Mouse (Mus musculus): ENCODE measurements around the gene 5730596B20Rik.

The 5730596B20Rik gene

DNA sequence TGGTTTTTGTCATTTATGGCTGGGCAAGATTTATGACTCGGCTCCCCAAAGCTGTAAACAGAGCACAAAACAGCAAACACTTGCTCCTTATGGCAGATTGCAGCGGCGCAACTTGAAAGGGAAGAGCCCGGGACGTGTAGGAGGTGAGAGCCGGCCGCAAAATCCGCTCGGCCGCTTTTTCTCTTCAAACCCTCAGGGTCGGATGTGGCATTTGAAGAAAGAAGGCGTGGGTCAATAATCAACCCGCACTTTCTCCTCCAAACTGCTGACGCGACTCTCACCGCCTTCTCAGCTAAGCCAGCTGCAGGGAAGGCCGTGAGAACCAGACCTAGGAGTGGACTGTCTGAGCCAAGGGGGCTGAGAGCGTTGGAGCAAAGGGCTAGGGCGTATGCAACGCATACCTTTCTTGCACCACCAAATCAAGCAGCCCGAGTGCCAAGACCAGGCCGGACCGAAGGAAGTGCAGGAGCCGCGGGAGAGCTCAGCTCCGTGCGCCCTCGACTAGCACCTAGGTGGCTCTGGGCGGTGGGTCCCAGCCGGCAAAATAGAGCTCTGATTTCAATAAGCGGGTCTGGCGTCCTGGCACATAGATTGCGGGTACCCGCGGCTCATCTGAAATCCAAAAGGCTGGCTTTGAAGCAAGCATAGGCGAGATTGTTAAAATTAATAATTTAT lies at the start of gene 5730596B20Rik:
Gene 5730596B20Rik (plus strand): TSS at position 438 of the 675 bp plus-strand sequence.
- DNase-seq (ENCODE audit: low spot score), result no peak

DNA sequence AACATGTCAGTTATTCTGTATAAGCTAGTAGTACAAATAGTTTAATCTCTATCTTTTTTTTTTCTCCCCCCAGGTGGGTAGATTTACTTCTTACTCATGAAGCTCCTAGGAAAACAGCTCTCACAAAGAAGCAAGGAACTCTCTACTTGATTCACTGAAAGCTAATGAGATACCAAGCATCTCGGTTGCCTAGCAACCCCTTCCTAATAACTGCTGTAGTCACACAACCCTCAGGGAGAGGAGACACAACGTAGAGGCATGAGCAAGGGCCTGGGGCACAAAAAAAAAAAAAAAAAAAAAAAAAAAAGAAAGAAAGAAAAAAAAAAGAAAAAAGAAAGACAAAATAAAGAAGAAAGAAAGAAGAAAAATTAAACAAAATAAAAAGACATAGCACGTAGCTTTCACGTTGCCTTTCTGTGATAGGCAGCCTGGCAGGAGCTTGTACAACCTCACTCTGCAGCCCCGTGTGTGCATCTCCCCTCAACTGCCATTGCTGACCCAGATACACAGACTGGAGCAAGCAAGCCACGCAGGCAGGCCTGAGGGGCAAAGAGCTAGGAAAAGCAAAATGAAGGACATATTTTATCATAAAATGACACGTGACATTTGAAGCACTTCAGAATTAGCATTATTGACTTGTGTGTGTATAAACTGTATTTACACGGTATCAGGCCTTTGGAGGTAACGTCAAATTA lies 39.3 kb upstream of the 5730596B20Rik start:
- DNase-seq (ENCODE audit: low spot score), result no peak

DNA sequence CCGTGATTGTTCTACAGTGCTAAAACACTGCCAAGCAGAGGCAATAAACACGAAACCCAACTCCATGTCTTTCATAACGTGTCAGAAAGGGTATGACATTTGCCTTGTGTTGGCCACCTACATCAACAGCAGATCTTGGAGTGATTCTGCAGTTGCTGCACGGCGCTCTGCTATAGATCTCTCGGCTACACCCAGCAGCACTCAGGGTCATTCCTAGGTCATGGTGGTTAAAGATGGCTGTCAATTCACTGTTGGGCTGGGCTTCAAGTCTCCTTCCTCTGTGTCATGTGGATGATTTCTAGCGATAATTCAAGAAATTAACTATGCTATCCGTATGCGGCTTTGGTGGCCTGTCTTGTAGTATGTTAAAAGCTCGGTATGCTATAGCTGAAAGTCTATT lies 38.7 kb upstream of the 5730596B20Rik start:
- DNase-seq (ENCODE audit: low spot score), result no peak

DNA sequence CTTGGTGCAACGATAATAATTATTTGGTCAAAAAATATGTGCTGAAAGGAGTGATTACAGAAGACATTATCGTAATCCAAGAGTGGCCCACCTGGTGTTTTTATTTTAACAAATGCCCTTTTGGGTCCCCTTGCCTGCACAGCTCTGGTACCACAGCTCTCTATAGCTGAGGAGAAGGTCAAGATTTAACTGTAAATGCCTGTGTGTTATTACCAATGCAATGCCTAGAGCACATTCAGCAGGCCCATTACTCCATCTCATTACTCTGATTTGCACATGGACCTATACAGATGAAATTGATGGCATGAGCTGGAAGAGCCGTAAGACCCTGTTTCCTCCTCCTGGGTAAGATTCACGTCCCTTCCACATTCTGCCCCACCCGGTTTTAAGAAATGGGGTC lies 38.2 kb upstream of the 5730596B20Rik start:
- DNase-seq (ENCODE audit: low spot score), result no peak

DNA sequence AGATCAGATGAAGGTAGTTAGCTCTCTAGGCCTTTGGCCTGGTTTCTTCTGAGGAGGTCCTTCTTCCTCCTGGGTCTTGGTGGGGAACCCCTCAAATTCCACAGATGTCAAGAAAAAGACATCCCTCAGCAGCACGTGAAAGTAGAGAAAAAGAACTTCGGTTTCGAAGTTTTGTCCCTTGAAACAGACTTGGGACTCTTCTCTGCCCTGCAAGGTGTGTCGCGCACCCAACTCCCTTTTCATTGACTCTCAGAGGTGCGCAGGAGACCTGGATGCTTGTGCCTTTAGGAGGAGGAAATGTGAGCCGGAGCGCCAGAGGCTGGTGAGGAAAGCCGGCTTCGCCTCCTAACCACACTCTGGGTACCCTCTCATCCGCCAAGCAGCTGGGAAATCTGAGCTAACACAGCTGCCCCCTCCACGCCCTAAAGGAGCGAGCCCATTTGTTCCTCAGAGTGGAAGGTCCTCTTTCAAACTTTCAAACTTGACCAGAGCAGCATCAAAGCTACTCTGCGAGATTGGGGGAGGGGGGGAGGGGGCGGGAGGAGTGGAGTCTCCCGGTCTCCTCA lies 26.8 kb upstream of the 5730596B20Rik start:
- no peak for DNase-seq (ENCODE audit: low spot score)

DNA sequence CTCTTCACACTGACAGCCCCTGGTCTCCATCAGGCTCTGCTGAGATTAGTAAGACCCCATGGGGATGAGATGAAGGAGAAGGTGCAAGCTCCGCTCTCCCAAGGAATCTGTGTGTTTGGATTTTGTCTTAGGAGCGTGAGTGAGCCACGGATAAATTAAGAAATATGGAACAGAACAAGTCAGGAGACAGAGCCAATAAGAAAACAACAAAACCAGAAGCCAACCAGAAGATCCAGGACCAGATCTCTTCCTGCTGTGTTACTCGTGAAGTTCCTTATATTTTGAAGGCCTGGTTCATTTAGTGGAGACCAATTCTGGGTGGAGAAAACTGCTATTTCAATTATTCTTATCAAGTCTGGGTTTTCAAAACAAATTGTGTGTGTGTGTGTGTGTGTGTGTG lies 25.7 kb upstream of the 5730596B20Rik start:
- DNase-seq (ENCODE audit: low spot score), result no peak

DNA sequence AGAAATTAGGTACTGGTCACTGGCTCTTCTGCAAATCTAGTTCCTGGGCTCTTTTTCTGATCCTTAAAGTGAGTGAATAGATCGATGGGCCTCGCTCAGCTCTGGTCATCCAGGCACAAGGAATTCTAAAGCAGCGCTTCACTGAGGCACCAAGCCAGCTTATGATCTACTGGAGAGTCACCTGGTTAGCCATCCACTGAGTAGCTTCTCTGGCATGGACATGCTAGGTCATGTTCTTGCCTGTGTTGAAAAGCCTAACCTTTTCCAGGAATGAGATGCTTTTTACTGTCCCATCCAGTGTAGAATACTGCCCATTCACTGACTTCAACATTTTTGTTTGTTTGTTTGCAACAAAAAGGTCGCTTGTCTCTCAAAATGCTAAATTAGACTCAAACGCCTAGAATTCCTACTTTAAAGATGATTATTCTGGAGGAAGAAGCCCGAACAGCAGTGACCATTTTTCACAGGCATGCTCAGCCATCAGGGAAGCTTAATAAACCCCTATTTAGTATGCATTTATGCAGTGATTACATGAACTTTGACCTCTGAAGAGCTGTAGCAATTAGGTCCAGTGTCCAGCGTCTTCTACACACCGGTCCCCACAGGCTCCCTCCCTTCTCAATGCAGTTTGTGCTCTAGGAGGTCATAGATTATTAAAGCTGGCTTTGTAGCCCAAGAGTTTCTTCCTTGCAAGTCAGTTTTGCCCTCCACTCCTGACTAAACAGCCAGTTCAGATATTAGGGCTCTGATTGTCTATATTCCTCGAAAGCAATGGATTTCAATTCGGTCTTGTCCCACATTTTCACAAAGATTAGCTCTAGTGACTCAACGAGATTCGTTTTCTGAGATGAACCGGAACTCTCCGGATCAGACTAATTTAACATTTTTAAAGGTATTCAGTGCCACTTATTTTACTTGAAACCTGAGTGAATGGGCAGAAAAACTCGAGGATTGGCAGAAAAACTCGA lies 24.8 kb upstream of the 5730596B20Rik start:
- DNase-seq (ENCODE audit: low spot score), result no peak

DNA sequence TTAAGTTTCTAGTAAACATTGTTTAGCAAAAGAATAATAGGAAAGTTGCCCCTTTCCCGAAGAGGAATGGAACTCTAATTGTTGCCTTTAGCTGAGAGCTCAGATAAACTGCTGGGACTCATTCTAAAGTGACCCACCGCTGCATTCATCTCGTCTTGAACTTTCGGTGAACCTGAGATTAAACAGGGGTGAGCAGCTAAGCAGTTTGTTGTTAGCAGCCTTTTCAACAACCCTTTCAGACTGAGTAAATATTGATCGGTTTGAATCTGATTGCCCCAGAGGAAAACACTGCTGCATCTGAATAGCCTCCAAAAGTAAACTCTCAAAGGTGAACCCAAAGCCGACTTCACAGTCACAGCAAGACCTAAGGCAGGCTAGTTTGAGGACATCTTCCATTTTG lies 24.0 kb upstream of the 5730596B20Rik start:
- no peak for DNase-seq (ENCODE audit: low spot score)

DNA sequence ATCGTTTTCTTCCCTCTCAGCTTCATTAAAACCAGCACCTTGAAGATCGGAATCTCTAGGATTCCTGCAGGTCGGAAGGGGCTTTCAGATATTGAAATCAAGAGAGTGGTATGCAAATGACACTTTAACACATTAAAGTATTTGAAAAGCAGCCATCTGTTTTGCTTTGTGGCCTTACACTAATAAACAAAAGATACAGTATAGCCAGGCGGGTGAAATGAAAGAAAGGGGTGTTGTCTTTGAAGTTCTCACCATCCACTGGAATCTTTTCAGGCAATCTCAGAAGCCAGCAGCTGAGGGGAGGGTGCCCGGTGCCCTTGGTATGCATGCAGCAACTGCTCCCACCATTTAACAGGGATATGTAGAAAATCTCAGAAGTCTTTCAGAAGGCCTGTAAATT lies 23.3 kb upstream of the 5730596B20Rik start:
- DNase-seq (ENCODE audit: low spot score), result no peak

DNA sequence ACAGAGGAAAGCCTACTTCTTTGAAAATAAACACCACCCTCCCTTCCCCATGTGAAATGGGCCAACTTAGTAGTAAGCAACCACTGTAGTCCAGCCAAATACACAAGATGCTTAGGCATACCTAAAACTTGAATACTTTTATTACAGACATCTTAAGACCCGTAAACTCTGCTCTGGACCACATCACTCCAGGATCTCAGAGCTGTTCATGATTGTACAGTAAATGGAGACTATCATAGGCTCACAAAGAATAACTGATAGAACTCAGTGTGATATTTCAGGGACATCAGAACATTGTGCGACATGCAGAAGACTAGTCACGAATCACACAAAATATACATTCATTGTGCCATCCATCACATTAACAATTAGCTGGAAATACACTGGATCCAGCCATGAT lies 21.8 kb upstream of the 5730596B20Rik start:
- DNase-seq (ENCODE audit: low spot score), result no peak

DNA sequence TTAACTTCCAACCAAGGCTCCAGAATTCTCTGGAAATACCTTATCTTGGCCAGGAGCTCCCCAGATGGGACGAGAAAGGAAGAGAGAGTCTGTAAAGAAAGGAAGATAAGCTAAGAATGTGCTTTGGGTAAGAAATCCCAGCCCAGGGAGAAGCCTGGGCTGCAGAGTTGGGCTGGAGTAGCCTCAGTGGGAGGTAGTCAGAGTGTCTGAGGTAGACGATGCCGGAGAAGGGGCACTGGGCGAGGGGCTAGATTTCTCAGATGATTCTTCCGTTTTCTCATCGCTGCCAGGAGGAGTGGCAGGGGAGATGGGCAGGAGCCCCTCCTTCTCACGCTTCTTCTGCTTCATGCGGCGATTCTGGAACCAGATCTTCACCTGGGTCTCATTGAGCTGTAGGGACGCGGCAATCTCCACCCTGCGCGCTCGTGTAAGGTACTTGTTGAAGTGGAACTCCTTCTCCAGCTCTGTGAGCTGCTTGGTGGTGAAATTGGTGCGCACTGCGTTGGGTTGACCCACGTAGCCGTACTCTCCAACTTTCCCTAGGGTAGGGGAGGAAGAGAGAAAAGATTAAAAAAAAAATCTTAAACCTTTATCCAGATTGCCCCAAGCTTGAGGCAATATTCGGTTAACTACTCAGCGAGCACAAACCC lies 20.6 kb upstream of the 5730596B20Rik start:
- DNase-seq (ENCODE audit: low spot score), result no peak

DNA sequence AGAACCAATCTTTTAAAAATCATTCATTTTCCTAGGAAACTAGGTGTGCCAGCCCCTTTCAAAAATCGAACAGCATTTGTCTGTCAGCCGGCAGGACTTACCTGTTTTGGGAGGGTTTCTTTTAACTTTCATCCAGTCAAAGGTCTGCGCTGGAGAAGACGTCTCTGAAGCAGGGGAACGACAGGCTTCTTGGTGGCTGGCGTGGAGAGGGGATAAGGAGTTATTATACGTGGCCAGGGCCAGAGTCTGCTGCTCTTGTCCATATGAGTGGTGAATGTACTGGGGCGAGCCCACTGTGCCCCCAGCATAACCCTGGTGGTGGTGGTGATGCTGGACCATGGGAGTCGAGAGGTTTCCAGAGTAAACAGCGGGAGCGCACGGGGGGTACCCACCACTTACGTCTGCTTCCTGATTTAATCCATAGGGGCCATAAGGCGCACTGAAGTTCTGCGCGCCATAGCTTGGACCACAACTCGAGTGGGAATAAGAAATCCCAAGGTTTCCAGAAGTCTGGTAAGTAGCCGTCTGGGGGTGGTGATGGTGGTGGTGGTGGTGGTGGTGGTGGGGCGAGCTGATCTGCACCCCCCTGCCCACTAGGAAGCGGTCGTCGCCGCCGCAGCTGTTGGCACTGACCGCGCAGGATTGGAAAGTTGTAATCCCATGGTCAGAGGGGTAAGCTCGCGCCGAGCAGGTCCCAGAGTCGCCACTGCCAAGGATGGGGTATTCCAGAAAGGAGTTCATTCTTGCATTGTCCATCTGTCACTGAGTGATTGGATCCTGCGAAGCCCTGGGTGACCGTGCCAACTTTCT lies 19.6 kb upstream of the 5730596B20Rik start:
- no peak for DNase-seq (ENCODE audit: low spot score)

DNA sequence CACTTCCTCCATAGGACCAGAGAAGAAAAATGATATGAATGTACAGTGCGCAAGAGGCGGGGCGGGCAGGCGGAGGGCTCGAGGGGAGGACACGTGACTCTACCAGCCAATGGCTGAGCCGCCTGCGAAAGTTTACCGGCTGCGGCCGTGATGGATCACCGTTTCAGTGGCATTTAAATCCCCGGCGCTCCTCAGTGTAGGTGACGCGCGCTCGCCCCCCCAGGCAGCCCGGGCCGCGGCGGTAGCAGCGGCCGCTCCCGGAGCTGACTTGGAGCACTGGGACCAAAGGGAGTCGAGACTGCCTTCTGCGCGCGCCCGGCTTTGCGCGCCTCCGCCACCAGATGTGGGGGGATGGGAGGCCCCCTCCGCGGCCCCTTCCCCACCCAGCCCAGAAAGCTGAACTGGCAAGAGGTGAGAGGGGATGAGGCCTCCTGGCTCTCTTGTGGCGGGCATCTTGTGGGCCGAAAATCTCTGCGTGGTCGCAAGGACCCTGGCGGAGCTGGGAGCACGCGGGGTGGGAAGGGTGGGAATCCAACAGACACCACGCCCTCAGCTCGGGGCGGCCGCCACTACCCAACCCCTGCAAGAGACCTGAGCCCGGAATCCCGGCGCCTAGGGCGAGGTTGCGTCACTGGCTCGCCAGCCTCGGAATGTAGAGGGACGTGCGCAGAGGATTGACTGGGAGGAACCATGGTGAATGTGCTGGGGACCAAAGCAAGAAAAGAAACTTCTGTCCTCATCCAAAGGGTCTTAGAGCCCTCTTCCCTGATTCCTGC lies 18.8 kb upstream of the 5730596B20Rik start, which contains the start of gene Hoxa1:
Gene Hoxa1 (minus strand): TSS at position 42 of the 776 bp plus-strand sequence.
- no peak for DNase-seq (ENCODE audit: low spot score)

DNA sequence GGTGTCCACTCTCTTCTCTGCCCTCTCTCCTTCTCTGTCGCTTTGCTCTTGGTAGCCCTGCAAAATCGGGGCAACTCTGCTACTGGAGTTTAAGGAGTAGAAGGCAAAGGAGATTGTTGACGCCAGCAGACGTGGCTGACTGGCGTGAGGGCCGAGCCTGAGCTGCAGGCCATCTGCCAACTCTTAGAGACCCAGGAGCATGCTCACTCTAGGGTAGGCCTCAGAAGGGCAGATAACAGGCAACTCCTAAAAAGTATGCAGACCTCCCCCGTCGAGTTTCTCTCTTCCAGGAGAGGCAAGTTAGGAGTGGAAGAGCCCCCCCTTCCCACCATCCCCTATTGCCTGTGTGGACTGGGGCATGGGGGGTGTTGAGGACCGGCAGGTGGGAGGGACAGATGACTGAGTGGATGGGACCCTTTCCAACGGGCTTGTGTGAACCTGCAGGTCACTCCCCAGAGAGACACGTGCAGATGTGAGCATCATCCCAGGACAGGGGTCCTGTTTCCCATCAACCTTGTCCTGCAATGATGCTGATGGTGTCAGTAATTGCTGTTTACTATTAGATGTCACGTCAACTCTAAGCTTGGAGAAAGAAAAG lies 18.0 kb upstream of the 5730596B20Rik start:
- DNase-seq (ENCODE audit: low spot score), result no peak

DNA sequence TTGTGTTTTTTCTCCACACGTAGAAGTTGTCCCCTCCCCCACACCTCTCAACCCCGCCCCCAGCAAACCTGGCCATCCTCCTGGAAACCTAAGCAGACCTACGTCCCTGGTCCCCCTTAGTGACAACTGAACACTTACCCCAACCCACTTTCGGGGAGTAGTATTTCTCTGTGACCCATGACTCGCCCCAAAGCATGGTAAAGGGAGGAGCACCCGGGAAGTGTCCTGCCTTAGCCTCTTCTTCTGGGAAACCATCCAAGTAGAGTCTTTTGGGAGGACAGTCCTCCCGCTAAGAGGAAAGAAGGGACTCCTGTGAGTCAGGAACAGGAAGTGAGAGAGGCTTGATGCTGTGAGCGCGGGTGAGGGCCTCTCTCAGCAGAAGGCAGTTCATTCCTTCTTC lies 17.3 kb upstream of the 5730596B20Rik start:
- DNase-seq (ENCODE audit: low spot score), result no peak

DNA sequence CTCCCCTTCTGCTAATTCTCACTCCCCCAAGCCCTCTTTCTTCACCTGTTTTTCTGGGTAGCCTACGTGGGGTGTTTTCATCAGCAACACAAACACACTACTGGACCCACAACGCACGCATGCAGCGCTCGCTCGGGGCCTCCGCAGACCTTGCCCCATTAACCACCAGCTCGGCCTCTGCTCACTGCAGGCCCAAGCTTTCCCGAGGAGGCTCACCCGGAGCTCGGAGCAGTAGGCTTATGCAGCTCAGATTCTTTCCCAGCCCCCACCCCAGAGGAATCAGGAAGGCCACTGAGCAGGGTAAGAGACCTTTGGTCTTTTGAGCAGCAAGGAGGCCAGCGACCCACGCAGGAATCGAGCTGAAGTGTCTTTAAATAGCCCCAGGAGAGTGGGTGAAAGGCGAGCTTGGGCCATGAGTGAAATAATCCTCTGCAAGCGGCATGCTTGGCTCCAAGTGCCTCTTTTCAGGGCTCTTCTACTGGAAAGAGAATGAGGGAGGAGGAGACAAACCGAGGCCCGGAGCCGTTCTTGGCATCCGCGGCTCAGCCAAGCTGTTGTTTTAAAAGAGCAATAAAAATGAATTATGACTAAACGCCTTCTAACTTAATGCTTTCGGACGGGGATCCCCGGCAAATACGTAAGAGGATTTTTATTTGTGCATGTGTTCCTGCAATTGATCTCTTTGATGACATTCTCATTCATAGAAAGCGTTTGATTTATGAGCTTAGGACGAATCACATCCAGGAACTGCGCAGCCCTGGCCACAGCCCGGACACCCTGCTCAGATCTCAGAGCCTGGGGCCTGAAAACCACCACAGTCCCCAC lies 16.6 kb upstream of the 5730596B20Rik start:
- no peak for DNase-seq (ENCODE audit: low spot score)

DNA sequence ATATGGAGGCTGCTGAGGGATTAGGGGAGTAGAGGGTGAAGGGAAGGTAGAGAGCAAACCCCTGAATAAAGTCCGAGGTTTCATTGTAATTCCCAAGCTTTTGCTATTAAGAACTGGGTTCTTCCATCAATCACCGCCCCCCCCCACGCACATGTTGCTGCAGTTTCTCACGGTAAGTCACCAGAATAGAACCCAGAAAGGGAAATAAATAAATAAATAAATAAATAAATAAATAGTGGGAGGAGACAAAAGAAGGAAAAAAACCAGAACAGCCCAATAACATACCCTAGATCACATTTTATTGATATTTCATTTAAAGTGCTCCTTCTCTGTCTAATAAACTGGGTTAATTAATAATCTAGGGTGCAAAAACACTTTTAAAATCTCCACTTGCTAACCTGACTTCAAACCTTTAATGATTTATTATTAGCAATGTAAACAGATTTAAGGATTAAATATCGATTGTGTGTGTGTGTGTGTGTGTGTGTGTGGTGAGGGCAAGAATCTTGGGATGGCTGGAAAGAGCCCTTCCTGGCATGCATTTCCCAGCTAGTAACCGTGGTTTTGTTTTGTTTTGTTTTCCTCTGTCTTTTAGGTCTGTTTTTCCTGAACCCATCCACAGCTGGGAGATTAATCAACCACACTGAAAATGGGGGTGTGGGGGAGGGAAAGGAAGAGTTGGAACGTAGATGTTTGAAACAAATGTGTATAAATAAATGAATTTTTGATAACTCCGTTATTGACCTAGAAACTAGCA lies 15.8 kb upstream of the 5730596B20Rik start:
- DNase-seq (ENCODE audit: low spot score), result no peak

DNA sequence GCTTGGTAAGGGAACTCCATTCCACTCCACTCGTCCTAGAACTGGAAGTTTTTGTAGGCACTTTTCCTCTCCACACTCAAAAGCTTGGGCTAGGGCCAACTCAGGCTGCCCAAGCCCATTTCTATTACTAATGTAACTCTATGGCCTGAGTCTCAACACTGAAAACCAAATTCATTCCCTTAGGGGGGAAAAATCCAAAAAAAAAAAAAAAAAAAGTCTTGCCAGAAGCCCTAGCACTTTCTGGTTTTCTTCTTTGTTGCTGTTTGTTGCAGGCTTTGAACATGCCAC lies 15.3 kb upstream of the 5730596B20Rik start:
- no peak for DNase-seq (ENCODE audit: low spot score)

Data from layer of hippocampus, adult 11-12 months (tissue).